Mouse (Mus musculus) C2C12 (cell line): ENCODE results near the gene Bcat2.

Experiments used
- CTCF ChIP-seq: IDR thresholded peaks from one replicate; pipeline ENCODE4 v1.5.1; 2011; ENCODE audit not compliant: control insufficient read depth, insufficient read depth, insufficient read length
- FOSL1 ChIP-seq: IDR thresholded peaks from one replicate; pipeline ENCODE4 v1.8.0; 2011; ENCODE audit warnings: mild to moderate bottlenecking, low read length; ENCODE audit not compliant: poor library complexity, insufficient read depth, severe bottlenecking
- USF1 ChIP-seq: IDR thresholded peaks from one replicate; pipeline ENCODE4 v1.6.1; 2011; ENCODE audit warnings: low read depth, mild to moderate bottlenecking, control low read depth, moderate library complexity

DNA sequence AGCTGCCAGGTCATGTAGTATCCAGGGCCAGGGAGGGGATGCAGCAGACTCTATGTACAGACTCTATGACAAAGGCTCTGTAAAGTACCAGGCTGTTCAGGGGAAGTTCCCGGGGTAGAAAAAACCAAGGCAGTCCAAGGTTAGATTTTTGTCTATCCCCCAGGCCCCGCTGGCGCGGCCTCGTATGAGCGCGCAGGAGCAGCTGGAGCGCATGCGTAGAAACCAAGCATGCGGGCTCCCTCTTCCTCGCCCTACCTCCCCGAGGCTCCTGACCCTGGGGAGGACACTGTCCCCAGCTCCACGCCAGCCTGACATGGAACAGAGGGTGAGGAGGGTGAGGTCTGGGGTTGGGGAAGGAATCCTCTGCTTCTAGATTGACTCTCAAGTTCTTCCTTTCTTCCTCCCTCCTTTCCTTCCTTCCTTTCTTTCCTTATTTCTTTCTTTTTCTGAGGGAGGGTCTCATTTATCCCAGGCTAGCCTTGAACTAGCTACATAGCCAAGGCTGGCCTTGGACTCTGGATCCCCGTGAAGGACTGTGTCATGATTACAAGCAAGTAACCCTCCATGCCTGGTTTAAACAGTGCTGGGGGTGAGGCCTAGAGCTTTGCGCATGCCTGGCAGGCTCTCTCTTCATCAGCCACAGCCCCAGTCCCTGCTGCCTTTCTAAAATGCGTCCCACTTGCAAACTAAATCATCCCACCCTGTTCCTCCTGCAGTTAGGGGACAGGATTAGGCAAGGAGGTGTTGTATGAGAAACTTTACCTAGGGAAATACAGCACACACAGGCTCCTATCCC lies 20.1 kb upstream of the Bcat2 start:
- TF ChIP-seq CTCF (no peak), USF1 (no peak), FOSL1 (no peak)
